Mouse (Mus musculus) adrenal gland, postnatal 14 days (tissue): ENCODE results near the gene Suco. TPM values are rescaled to one million over a fixed set of nuclear protein-coding genes. Genes with fewer than 3 reads are reported as not detected.

Source experiments
- DNase-seq: peaks from one replicate; pipeline ENCODE4 v3.0.0; 2021; ENCODE audit warnings: mixed read lengths
- total RNA-seq: library from RNA; stranded (reverse); gene quantifications from 2 replicates; pipeline ENCODE4 v1.2.3, GENCODE M21; 2021

Suco gene
- total RNA-seq, 1 experiment from 2014 or later: 47.6 TPM

- no peak for DNase-seq
These were observed 88.1 kb downstream of the Suco start, which contains the start of gene Fasl for GRCm38 (mm10) chr1:161788339-161788738. Gene Fasl, minus strand, starts transcription at chr1:161788495.

GRCm38 (mm10) chr1:161782725-161783124, 93.8 kb downstream of the Suco start:
- no peak for DNase-seq

- no peak for DNase-seq
These were observed 94.9 kb downstream of the Suco start for GRCm38 (mm10) chr1:161781594-161781993.

- no peak for DNase-seq
These were observed 97.4 kb downstream of the Suco start for GRCm38 (mm10) chr1:161779057-161779456.

- DNase-seq: no peak
These were observed 101.3 kb downstream of the Suco start for GRCm38 (mm10) chr1:161775151-161775550.

- DNase-seq: no peak
These were observed 105.2 kb downstream of the Suco start for GRCm38 (mm10) chr1:161771293-161771692.

GRCm38 (mm10) chr1:161769329-161769728, 107.2 kb downstream of the Suco start:
- no peak for DNase-seq

- no peak for DNase-seq
These were observed 109.4 kb downstream of the Suco start for GRCm38 (mm10) chr1:161767101-161767524.

- peak; percentile 58 for DNase-seq
These were observed 109.8 kb downstream of the Suco start for GRCm38 (mm10) chr1:161766656-161767055.

Other genes with a start within 250 kb of the Suco start
- gene Fasl, start 88.2 kb downstream of the Suco start, total RNA-seq: not detected in 2 replicates
- 18.0 and 23.1 TPM in 2 replicates for gene Pigc, start 92.5 kb upstream of the Suco start, total RNA-seq
- gene 4930558K02Rik, start 103.0 kb upstream of the Suco start, total RNA-seq: not detected in 2 replicates